Mouse (Mus musculus) liver, embryonic 15.5 days (tissue): ENCODE data around the gene Dusp12. TPM values are rescaled to one million over a fixed set of nuclear protein-coding genes. Genes with fewer than 3 reads are reported as not detected.

ENCODE experiments used
- ATAC-seq: fragments of 200-750 bp; cut with Nextera tagmentation; 2 replicates; pipeline ENCODE4 v1.8.0; 2017; ENCODE audit warnings: moderate number of reproducible peaks, mild to moderate bottlenecking, moderate library complexity; ENCODE audit not compliant: insufficient read depth
- H3K27ac ChIP-seq: fragments of 300-500 bp; sonication (generic); replicated peaks from 2 replicates; pipeline ENCODE4 v1.5.1; 2015; ENCODE audit warnings: mild to moderate bottlenecking, inconsistent platforms
- H3K27me3 ChIP-seq: fragments of 300-500 bp; sonication (generic); 2 replicates; pipeline ENCODE4 v1.6.1; 2015; ENCODE audit warnings: mild to moderate bottlenecking, inconsistent platforms
- H3K36me3 ChIP-seq: fragments of 300-500 bp; sonication (generic); replicated peaks from 2 replicates; pipeline ENCODE4 v1.6.1; 2015; ENCODE audit warnings: moderate library complexity, mild to moderate bottlenecking, inconsistent platforms
- H3K4me1 ChIP-seq: fragments of 300-500 bp; sonication (generic); replicated peaks from 2 replicates; pipeline ENCODE4 v1.6.1; 2015; ENCODE audit warnings: inconsistent platforms
- H3K4me2 ChIP-seq: fragments of 300-500 bp; sonication (generic); 2 replicates; pipeline ENCODE4 v1.6.1; 2015; ENCODE audit warnings: moderate library complexity, mild to moderate bottlenecking, inconsistent platforms
- H3K4me3 ChIP-seq: fragments of 300-500 bp; sonication (generic); replicated peaks from 2 replicates; pipeline ENCODE4 v1.5.1; 2015; ENCODE audit warnings: mild to moderate bottlenecking, inconsistent platforms
- H3K9ac ChIP-seq: fragments of 300-500 bp; sonication (generic); 2 replicates; pipeline ENCODE4 v1.6.1; 2015; ENCODE audit warnings: moderate library complexity, mild to moderate bottlenecking, inconsistent platforms
- H3K9me3 ChIP-seq: fragments of 300-500 bp; sonication (generic); replicated peaks from 2 replicates; pipeline ENCODE4 v1.6.1; 2016; ENCODE audit warnings: inconsistent platforms
- WGBS: fragments of 180-500 bp; shearing (Covaris S2); methylation state at CpG from one replicate; pipeline ENCODE4 v1.1.7; 2015; ENCODE audit warnings: mixed read lengths; ENCODE audit not compliant: insufficient replicate concordance; 5-methylcytosine and 5-hydroxymethylcytosine counted together
- polyA plus RNA-seq: library from polyadenylated mRNA; unstranded; fragments of >200 nt; fragmentation: Nextera tagmentation; extraction: Ambion mirVana; gene quantifications from 2 replicates; pipeline ENCODE4 v1.2.1, GENCODE M21; 2015

Gene Dusp12
- polyA plus RNA-seq, result 19.7 and 20.5 TPM in 2 replicates

GRCm38 (mm10) chr1:170884978-170885561, at the start of gene Dusp12, which contains the start of gene Gm26620:
Gene Dusp12, minus strand, starts transcription at chr1:170885540.
Gene Gm26620, plus strand, starts transcription at chr1:170885065.
- under 1% methylated on average over 46 of the region's 46 CpGs for WGBS
- peak; percentile 86 for ATAC-seq

GRCm38 (mm10) chr1:170934383-170934782, 49.0 kb upstream of the Dusp12 start:
- no peaks in the 10 kb centered on the region for H3K27me3 ChIP-seq
- H3K36me3 ChIP-seq, result no peaks in the 10 kb centered on the region
- no peak overlapping the region for H3K4me2 ChIP-seq
- no peak for ATAC-seq
- no peak overlapping the region for H3K27ac ChIP-seq
- H3K4me3 ChIP-seq, result no peak overlapping the region
- H3K4me1 ChIP-seq, result no peaks in the 10 kb centered on the region
- no peaks in the 10 kb centered on the region for H3K9me3 ChIP-seq
- WGBS, result 37% methylated on average over 2 of the region's 2 CpGs
- H3K9ac ChIP-seq, result no peak overlapping the region

More at GRCm38 (mm10) chr1:170884978-170885561, at the start of gene Dusp12, which contains the start of gene Gm26620:
- Histone ChIP-seq H3K9me3 (no peaks in the 10 kb centered on the region), H3K4me1 (peaks cover 29% of the 10 kb centered on the region), H3K36me3 (peaks cover 8% of the 10 kb centered on the region), H3K9ac (peak within 1 kb of the TSS; percentile 58), H3K27ac (peak within 1 kb of the TSS; percentile 64), H3K4me2 (peak within 1 kb of the TSS; percentile 87), H3K27me3 (no peaks in the 10 kb centered on the region), H3K4me3 (peak within 1 kb of the TSS; percentile 71)

GRCm38 (mm10) chr1:170933940-170934339, 48.6 kb upstream of the Dusp12 start:
- Histone ChIP-seq H3K9ac (no peak overlapping the region), H3K36me3 (no peaks in the 10 kb centered on the region), H3K4me3 (no peak overlapping the region), H3K4me1 (no peaks in the 10 kb centered on the region), H3K27ac (no peak overlapping the region), H3K4me2 (no peak overlapping the region), H3K27me3 (no peaks in the 10 kb centered on the region), H3K9me3 (no peaks in the 10 kb centered on the region)
- WGBS, result 44% methylated on average over 1 of the region's 1 CpGs
- ATAC-seq, result no peak

DNA sequence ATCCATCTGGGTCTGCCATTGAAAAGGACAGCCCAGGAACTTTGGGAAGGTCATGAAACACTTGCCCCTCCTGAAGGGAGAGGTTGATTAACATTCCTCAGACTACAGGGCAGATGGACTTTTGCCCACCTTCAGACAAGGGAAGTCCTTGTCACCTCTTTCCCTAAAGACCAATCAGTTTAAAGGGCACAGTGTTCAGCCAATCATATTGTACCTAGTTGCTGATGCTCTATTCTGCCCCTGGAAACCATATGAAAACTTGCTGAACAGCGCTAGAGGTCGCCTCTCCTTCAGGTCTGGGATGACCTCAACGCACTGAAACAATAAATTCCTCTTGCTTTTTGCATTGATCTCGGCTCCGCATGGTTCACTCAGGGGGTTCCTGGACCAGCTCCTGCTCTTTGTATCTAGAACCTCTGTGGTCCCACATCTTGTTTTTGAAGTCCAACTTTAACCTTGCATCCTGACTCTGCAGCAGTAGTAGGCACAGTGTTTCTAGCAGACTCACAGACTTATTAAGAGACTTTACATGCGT, 48.1 kb upstream of the Dusp12 start:
- Histone ChIP-seq H3K4me3 (no peak overlapping the region), H3K9ac (no peak overlapping the region), H3K4me1 (no peaks in the 10 kb centered on the region), H3K4me2 (no peak overlapping the region), H3K36me3 (no peaks in the 10 kb centered on the region), H3K27me3 (no peaks in the 10 kb centered on the region), H3K27ac (no peak overlapping the region), H3K9me3 (no peaks in the 10 kb centered on the region)
- 64% methylated on average over 6 of the region's 6 CpGs for WGBS
- ATAC-seq, result no peak

DNA sequence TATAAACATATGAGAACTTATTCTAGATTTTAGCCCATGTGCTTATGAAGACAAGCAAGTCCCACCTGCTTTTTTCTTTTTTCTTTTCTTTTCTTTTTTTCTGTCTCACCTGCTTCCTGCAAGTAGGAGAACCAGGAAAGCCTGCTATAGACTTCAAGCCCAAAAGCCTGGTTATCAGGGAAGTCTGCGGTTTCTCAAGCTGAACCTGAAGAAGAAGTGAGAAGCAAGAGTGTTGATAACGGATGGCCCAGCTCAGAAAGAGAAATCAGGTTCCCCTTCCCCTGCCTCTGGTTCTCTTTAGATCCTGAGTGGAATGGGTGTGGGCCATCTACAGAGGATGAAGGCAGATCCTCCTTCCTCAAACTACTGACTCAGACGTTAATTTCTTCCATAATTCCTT, 46.7 kb upstream of the Dusp12 start:
- H3K4me1 ChIP-seq, result no peaks in the 10 kb centered on the region
- H3K4me3 ChIP-seq, result no peak overlapping the region
- H3K36me3 ChIP-seq, result no peaks in the 10 kb centered on the region
- ATAC-seq, result no peak
- no peak overlapping the region for H3K27ac ChIP-seq
- 33% methylated on average over 3 of the region's 3 CpGs for WGBS
- no peak overlapping the region for H3K4me2 ChIP-seq
- no peaks in the 10 kb centered on the region for H3K27me3 ChIP-seq
- no peaks in the 10 kb centered on the region for H3K9me3 ChIP-seq
- no peak overlapping the region for H3K9ac ChIP-seq

- no peak overlapping the region for H3K4me2 ChIP-seq
- H3K9ac ChIP-seq, result no peak overlapping the region
- no peak for ATAC-seq
- WGBS, result 58% methylated on average over 4 of the region's 4 CpGs
- H3K27me3 ChIP-seq, result no peaks in the 10 kb centered on the region
- no peak overlapping the region for H3K27ac ChIP-seq
- H3K9me3 ChIP-seq, result no peaks in the 10 kb centered on the region
- no peak overlapping the region for H3K4me3 ChIP-seq
- peaks cover 3% of the 10 kb centered on the region for H3K4me1 ChIP-seq
- no peaks in the 10 kb centered on the region for H3K36me3 ChIP-seq
Measured at GRCm38 (mm10) chr1:170929245-170929644, 43.9 kb upstream of the Dusp12 start.

GRCm38 (mm10) chr1:170928467-170928866, 43.1 kb upstream of the Dusp12 start:
- no peak for ATAC-seq
- H3K36me3 ChIP-seq, result no peaks in the 10 kb centered on the region
- WGBS, result 42% methylated on average over 2 of the region's 2 CpGs
- no peak overlapping the region for H3K4me2 ChIP-seq
- H3K4me1 ChIP-seq, result peaks cover 6% of the 10 kb centered on the region
- no peak overlapping the region for H3K4me3 ChIP-seq
- no peak overlapping the region for H3K27ac ChIP-seq
- H3K9me3 ChIP-seq, result no peaks in the 10 kb centered on the region
- H3K9ac ChIP-seq, result no peak overlapping the region
- H3K27me3 ChIP-seq, result no peaks in the 10 kb centered on the region

DNA sequence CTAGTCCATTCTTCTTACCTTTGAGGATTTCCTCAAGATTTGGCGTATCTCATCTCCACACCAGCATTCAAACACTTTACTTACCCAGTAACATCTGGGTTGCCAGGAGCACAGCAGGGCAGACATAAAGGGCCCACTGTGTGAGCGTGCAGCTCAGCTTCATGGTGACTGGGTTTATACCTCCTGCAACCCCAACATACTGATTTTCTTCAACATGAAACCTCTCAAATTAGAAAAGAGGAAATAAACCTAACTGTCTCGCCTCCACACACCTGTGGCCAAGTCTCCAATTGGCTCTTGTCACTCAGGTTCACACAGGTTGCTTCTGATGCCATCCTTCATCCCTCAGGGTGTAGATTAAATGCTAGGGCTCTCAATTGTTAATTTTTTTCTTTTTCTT, 42.0 kb upstream of the Dusp12 start, which contains the start of gene Fcrla:
Gene Fcrla, minus strand, starts transcription at position 206 of the 400 bp plus-strand sequence.
- Histone ChIP-seq H3K36me3 (no peaks in the 10 kb centered on the region), H3K27ac (no peak within 1 kb of the TSS), H3K4me1 (peaks cover 6% of the 10 kb centered on the region), H3K9ac (no peak within 1 kb of the TSS), H3K4me3 (no peak within 1 kb of the TSS), H3K9me3 (no peaks in the 10 kb centered on the region), H3K4me2 (no peak within 1 kb of the TSS), H3K27me3 (no peaks in the 10 kb centered on the region)
- WGBS, result 58% methylated on average over 3 of the region's 3 CpGs
- ATAC-seq, result no peak

- WGBS, result 60% methylated on average over 6 of the region's 6 CpGs
- Histone ChIP-seq H3K9ac (no peak overlapping the region), H3K9me3 (no peaks in the 10 kb centered on the region), H3K4me3 (no peak overlapping the region), H3K27me3 (no peaks in the 10 kb centered on the region), H3K4me2 (no peak overlapping the region), H3K36me3 (no peaks in the 10 kb centered on the region), H3K4me1 (peaks cover 6% of the 10 kb centered on the region), H3K27ac (no peak overlapping the region)
- ATAC-seq, result no peak
Measured at GRCm38 (mm10) chr1:170926941-170927340, 41.6 kb upstream of the Dusp12 start.

DNA sequence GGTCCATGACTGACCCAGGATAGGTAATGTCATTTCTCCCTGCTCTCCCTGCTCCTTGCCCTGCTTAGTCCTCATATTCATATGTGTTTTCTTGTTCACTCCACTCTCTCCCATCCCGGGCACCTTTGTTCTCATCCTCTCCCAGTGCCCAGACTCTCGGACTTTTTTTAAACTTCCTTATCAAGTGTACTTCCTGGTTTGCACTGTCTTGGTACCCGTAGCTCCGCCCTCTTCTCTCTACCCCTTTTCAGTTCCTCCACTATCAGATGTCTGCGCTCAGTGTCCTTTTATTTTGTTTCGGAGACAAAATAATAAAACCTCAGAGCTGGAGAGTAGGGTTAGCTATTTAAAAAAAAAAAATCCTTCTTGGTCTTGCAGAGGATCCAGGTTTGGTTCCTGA, 39.1 kb upstream of the Dusp12 start:
- Histone ChIP-seq H3K4me1 (peaks cover 6% of the 10 kb centered on the region), H3K27ac (no peak overlapping the region), H3K4me3 (peak overlapping the region; percentile 28), H3K9ac (no peak overlapping the region), H3K36me3 (no peaks in the 10 kb centered on the region), H3K9me3 (no peaks in the 10 kb centered on the region), H3K27me3 (no peaks in the 10 kb centered on the region), H3K4me2 (peak overlapping the region; percentile 52)
- WGBS, result 16% methylated on average over 6 of the region's 6 CpGs
- no peak for ATAC-seq

GRCm38 (mm10) chr1:170919308-170919707, 34.0 kb upstream of the Dusp12 start:
- peaks cover 3% of the 10 kb centered on the region; the same call in 1 of the 2 replicates for H3K4me1 ChIP-seq
- H3K9me3 ChIP-seq, result no peaks in the 10 kb centered on the region
- H3K27ac ChIP-seq, result no peak overlapping the region
- H3K4me2 ChIP-seq, result no peak overlapping the region
- no peak overlapping the region for H3K4me3 ChIP-seq
- H3K36me3 ChIP-seq, result no peaks in the 10 kb centered on the region
- no peaks in the 10 kb centered on the region for H3K27me3 ChIP-seq
- 71% methylated on average over 8 of the region's 8 CpGs for WGBS
- H3K9ac ChIP-seq, result no peak overlapping the region
- no peak for ATAC-seq
